Mouse (Mus musculus): Measurements from ENCODE around the gene Itga9. TPM values are rescaled to one million over a fixed set of nuclear protein-coding genes. Genes with fewer than 3 reads are reported as not detected.

Itga9 gene
- polyA plus RNA-seq, 1 experiment, result not detected

DNA sequence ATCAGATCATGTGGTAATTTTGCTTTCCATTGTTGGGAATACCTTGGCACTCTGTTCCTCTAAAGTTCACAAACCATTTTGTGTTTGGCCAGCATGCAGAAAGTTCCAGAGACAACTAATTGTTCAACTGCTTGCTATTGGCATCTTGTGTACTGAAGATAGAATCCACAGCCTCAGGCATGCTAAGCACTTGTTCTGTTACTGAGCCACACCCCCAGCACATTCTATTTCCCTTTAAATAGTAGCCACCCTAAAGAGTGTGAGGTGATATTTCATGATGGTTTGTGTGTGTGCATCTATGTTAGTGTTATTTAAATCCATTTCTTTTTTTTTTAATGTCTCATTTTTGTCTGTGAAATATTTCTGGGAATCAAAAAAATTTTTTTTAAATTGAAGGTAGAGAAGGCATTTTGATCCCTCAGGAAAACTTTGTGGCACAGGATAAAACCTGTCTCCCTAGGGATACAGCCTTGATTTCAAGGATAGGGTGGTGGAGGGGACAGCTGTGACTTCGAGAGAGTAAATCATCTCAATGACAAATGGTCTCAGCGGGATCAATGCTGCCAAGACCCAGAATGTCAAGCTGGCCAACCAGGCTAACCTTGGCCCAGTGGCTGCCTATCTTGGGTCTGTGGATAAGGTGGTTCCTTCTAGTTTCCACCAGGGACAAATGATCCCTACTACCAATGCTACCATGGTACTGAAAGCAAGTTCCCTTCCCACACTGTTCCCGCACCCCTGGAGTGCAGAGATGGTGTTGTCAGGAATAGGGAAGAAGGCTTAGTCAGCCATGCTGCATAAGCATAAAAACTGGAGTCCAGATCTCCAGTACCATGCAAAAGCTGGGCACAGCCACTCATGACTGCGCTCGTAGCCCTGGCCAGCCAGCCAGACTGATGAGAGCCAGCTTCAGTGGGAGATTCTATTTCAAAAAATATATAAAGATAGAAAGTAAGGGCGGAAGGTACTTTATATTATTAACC lies 25.6 kb downstream of the Itga9 start:
- no peak for TF ChIP-seq CTCF (IDR thresholded peaks at IDR 0.05; ENCODE audit: insufficient read depth, low read depth, low read length)
- TF ChIP-seq POLR2A (IDR thresholded peaks at IDR 0.05; ENCODE audit: insufficient read depth, low read depth, low read length), result no peak
- no peaks in the 10 kb centered on the region for H3K4me1 ChIP-seq (ENCODE audit: control insufficient read depth, insufficient read depth, low read length)
- 86% methylated on average over 6 of the region's 6 CpGs for WGBS
- H3K4me3 ChIP-seq (ENCODE audit: insufficient read depth, low read depth, low read length), result no peak overlapping the region
- H3K27ac ChIP-seq (ENCODE audit: insufficient read depth, low read depth, low read length), result no peak overlapping the region

DNA sequence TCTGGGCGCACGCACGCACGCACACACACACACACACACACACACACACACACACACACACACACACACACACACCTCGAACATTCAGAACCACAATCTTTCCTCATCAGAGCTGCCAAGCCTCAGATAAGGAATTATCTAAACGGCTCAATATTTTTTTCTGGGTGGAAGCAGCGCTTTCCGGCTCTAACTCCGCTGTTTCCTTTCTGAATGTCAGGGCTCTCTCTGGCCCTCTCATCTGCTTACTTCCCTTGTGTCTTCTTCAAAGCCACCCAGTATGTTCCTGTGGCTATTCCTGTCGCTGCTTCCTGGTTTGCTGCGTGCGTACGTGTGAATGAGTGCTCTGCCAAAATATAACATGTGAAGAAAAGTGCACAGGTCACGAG lies 26.3 kb downstream of the Itga9 start:
- no peak overlapping the region for H3K4me3 ChIP-seq (ENCODE audit: insufficient read depth, low read depth, low read length)
- no peak overlapping the region for H3K27ac ChIP-seq (ENCODE audit: insufficient read depth, low read depth, low read length)
- TF ChIP-seq POLR2A (IDR thresholded peaks at IDR 0.05; ENCODE audit: insufficient read depth, low read depth, low read length) (no peak), CTCF (IDR thresholded peaks at IDR 0.05; ENCODE audit: insufficient read depth, low read depth, low read length) (no peak)
- no peaks in the 10 kb centered on the region for H3K4me1 ChIP-seq (ENCODE audit: control insufficient read depth, insufficient read depth, low read length)
- whole genome bisulfite sequencing, result 79% methylated on average over 14 of the region's 14 CpGs

DNA sequence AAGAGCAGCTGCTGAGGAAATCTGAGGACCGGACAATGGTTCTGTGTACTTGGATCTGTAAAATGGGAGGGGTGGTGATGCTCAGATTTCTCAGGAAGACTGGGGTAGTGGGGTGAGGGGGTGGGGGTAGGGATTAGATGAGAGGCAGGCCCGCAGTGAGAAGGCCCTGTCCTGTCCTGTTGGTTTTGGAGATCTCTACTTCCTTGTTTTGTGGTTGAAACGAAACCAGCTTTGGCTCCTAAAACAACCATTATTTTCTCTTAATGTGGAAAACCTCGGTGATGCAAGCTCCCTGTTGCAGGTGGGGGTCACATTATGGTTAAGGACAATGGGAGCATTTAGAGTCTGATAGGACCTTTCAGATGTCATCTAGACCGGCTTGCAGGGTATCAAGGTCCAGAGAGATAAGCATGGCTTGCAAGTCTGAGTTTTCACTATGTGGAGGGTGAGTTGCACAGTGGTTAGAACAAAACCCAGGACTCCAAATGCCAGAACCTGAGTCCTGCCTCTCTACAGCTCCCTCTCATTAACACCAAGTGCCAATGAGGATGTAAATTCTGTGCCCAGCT lies 32.2 kb downstream of the Itga9 start:
- H3K4me3 ChIP-seq (ENCODE audit: insufficient read depth, low read depth, low read length), result no peak overlapping the region
- 85% methylated on average over 5 of the region's 5 CpGs for WGBS
- no peak overlapping the region for H3K27ac ChIP-seq (ENCODE audit: insufficient read depth, low read depth, low read length)
- TF ChIP-seq CTCF (IDR thresholded peaks at IDR 0.05; ENCODE audit: insufficient read depth, low read depth, low read length) (no peak), POLR2A (IDR thresholded peaks at IDR 0.05; ENCODE audit: insufficient read depth, low read depth, low read length) (no peak)
- no peaks in the 10 kb centered on the region for H3K4me1 ChIP-seq (ENCODE audit: control insufficient read depth, insufficient read depth, low read length)

DNA sequence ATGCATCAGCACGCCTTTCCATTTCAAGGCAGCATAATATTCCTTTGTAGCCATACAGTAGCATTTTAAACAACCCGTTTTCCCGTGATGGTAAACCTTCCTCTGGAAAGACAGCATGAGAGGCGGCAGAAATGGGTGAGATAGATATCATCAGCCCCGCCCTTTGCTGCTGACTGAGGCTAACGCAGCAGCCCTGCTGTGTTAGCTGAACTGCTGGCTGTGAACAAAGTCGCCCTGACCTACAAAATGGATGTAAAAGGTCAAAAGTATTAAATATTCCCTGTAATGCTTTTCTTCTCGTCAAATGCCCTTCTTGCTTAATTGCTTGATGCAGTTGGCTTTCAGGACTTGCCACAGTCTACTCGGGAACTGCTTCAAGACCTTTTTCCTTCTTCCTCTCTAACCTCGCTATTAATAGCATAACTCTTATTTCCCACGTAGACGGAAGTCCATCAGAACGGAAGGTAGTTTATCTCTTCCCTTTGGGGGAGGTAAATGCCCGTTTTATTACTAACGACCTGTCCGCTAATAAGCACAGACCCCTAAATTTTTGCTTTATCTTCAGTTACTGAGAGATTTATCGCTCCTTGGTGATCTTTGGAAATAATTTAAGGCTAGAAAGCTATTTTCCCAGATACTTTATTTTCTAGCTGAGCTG lies 39.3 kb downstream of the Itga9 start:
- H3K27ac ChIP-seq (ENCODE audit: insufficient read depth, low read depth, low read length), result no peak overlapping the region
- H3K4me3 ChIP-seq (ENCODE audit: insufficient read depth, low read depth, low read length), result no peak overlapping the region
- H3K4me1 ChIP-seq (ENCODE audit: control insufficient read depth, insufficient read depth, low read length), result no peaks in the 10 kb centered on the region
- WGBS, result 88% methylated on average over 17 of the region's 17 CpGs
- no peak for TF ChIP-seq CTCF (IDR thresholded peaks at IDR 0.05; ENCODE audit: insufficient read depth, low read depth, low read length)
- no peak for TF ChIP-seq POLR2A (IDR thresholded peaks at IDR 0.05; ENCODE audit: insufficient read depth, low read depth, low read length)

DNA sequence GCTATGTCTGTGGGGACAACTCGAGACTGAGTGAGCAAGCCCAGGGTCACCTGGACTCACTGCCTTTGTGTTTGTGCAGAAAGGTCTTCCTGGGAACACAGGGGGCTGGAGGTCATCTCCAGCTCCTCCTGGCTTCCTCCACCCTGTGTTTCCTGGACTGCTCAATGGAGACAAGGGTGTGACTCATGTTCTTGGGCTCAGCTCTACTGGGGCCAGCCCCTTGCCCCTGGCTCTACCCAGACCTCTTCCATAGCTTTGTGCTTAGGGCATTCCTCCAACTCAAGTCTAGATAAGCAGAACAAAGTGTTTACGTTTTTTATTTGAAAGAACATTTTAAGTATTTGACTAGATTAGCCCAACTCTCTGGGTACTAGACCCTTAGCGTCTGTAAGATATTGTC lies 41.0 kb downstream of the Itga9 start:
- TF ChIP-seq CTCF (IDR thresholded peaks at IDR 0.05; ENCODE audit: insufficient read depth, low read depth, low read length), result no peak
- TF ChIP-seq POLR2A (IDR thresholded peaks at IDR 0.05; ENCODE audit: insufficient read depth, low read depth, low read length), result no peak
- 87% methylated on average over 3 of the region's 3 CpGs for WGBS
- H3K4me3 ChIP-seq (ENCODE audit: insufficient read depth, low read depth, low read length), result no peak overlapping the region
- H3K4me1 ChIP-seq (ENCODE audit: control insufficient read depth, insufficient read depth, low read length), result no peaks in the 10 kb centered on the region
- no peak overlapping the region for H3K27ac ChIP-seq (ENCODE audit: insufficient read depth, low read depth, low read length)

DNA sequence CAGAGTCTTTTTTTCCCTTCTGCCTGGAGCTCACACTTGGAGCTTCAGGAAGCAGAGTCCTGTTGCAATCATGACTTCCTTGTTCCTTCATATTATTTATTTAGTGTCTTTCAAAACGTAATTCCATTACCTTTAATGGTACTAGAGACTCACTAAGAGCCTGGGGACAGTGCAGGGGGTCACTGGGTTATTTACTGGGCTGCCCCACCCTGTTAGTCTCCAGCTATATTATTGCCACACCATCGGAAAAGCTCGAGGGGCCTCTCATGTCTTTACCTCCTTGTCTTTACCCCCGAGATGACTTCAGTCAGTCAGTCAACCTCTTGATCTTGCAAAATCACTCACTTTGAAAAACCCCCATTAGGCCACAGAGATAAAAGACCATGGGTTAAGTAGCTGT lies 44.5 kb downstream of the Itga9 start:
- Histone ChIP-seq H3K27ac (ENCODE audit: insufficient read depth, low read depth, low read length) (no peak overlapping the region), H3K4me1 (ENCODE audit: control insufficient read depth, insufficient read depth, low read length) (no peaks in the 10 kb centered on the region), H3K4me3 (ENCODE audit: insufficient read depth, low read depth, low read length) (no peak overlapping the region)
- no peak for TF ChIP-seq POLR2A (IDR thresholded peaks at IDR 0.05; ENCODE audit: insufficient read depth, low read depth, low read length)
- WGBS, result 88% methylated on average over 4 of the region's 4 CpGs

DNA sequence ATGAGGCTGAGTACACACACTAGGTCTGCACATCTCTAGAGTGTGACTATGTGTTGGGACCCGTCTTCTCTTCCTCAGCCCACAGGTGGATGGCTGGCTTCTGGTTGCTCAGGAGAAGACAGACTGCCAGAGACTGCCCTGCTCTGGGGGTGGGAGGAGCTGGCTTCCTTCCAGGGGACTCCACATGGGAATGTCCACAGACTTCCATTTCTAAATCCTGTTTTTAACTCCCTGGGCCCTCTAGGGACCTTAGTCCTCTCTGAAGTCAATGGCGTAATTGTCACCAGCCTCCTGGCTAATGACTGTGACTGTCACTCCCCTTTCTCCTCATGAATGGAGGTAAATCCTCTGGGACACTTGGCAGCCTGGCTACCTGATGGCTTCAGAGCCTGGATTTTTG lies 45.4 kb downstream of the Itga9 start:
- no peaks in the 10 kb centered on the region for H3K4me1 ChIP-seq (ENCODE audit: control insufficient read depth, insufficient read depth, low read length)
- WGBS, result 76% methylated on average over 2 of the region's 2 CpGs
- no peak overlapping the region for H3K4me3 ChIP-seq (ENCODE audit: insufficient read depth, low read depth, low read length)
- H3K27ac ChIP-seq (ENCODE audit: insufficient read depth, low read depth, low read length), result no peak overlapping the region
- TF ChIP-seq POLR2A (IDR thresholded peaks at IDR 0.05; ENCODE audit: insufficient read depth, low read depth, low read length) (no peak), CTCF (IDR thresholded peaks at IDR 0.05; ENCODE audit: insufficient read depth, low read depth, low read length) (no peak)

DNA sequence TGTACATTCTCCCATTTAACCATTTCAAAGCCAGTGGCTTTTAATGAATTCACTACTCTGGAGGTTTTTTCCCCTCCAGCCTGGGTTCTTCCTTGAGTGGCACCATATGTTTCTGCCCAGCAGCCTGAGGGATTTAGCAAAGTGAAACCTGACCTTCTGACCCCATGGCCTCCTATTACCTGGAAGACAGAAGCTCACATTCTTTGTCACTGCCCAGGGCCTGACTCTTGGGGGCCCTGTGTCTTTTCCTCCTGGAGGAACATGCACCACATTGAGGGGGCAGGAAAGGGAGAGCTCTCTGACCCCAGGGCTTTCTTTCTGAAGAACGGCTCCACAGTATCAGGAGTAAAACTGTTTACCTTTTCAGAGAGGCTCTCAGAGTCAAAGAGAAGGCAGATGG lies 46.9 kb downstream of the Itga9 start:
- Histone ChIP-seq H3K4me1 (ENCODE audit: control insufficient read depth, insufficient read depth, low read length) (no peaks in the 10 kb centered on the region), H3K27ac (ENCODE audit: insufficient read depth, low read depth, low read length) (no peak overlapping the region), H3K4me3 (ENCODE audit: insufficient read depth, low read depth, low read length) (no peak overlapping the region)
- WGBS, result 93% methylated on average over 1 of the region's 1 CpGs
- TF ChIP-seq POLR2A (IDR thresholded peaks at IDR 0.05; ENCODE audit: insufficient read depth, low read depth, low read length) (no peak), CTCF (IDR thresholded peaks at IDR 0.05; ENCODE audit: insufficient read depth, low read depth, low read length) (no peak)

DNA sequence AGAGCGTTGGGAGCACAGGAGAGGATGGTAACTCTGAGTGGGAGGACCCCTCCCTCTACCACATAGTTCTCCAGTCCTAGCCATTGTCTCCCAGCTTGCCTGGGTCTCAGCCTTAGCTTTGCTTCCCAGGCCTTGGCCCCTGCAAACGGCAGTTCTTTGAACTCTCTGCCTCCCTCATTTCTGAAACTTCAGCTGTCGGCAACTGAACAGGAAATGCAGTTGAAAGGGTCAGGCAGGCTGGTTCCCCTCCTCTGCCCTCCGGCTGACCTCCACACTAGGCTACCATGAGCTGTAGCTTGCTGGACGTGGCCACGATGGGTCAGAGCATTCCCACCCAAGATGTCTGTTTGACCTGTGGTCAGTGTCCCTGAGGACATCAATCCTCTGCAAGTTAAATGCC lies 48.5 kb downstream of the Itga9 start:
- Histone ChIP-seq H3K4me1 (ENCODE audit: control insufficient read depth, insufficient read depth, low read length) (no peaks in the 10 kb centered on the region), H3K27ac (ENCODE audit: insufficient read depth, low read depth, low read length) (no peak overlapping the region), H3K4me3 (ENCODE audit: insufficient read depth, low read depth, low read length) (no peak overlapping the region)
- TF ChIP-seq CTCF (IDR thresholded peaks at IDR 0.05; ENCODE audit: insufficient read depth, low read depth, low read length), result no peak
- TF ChIP-seq POLR2A (IDR thresholded peaks at IDR 0.05; ENCODE audit: insufficient read depth, low read depth, low read length), result no peak
- 69% methylated on average over 6 of the region's 6 CpGs for WGBS

Data from olfactory bulb, adult 2 months (tissue).